Mouse (Mus musculus) C2C12 (cell line): ENCODE measurements around the gene Cuedc1.

Source experiments
- CTCF ChIP-seq: IDR thresholded peaks from one replicate; pipeline ENCODE4 v1.5.1; 2011; ENCODE audit not compliant: control insufficient read depth, insufficient read depth, insufficient read length
- MAX ChIP-seq: IDR thresholded peaks from one replicate; pipeline ENCODE4 v1.6.1; 2011; ENCODE audit warnings: mild to moderate bottlenecking, control low read depth
- USF1 ChIP-seq: IDR thresholded peaks from one replicate; pipeline ENCODE4 v1.6.1; 2011; ENCODE audit warnings: low read depth, mild to moderate bottlenecking, control low read depth, moderate library complexity

GRCm38 (mm10) chr11:88125483-88125882 is 27.6 kb downstream of the Cuedc1 start:
- TF ChIP-seq CTCF (no peak), MAX (no peak), USF1 (no peak)
